Mouse (Mus musculus) pancreas, adult 10 weeks (tissue): Measurements from ENCODE around the gene Dmd. TPM values are rescaled to one million over a fixed set of nuclear protein-coding genes. Genes with fewer than 3 reads are reported as not detected.

ENCODE experiments used
- polyA plus RNA-seq: library from polyadenylated mRNA; stranded (reverse); fragments of 350-450 nt; fragmentation: Illumina TruSeq; extraction: RNeasy Lipid Tissue Mini Kit (QIAGEN cat#74804); gene quantifications from one replicate; pipeline ENCODE4 v1.2.3, GENCODE M21; 2015; ENCODE audit warnings: low read depth, low replicate concordance; ENCODE audit not compliant: insufficient read depth

The Dmd gene
- polyA plus RNA-seq: 7.1 TPM

DNA sequence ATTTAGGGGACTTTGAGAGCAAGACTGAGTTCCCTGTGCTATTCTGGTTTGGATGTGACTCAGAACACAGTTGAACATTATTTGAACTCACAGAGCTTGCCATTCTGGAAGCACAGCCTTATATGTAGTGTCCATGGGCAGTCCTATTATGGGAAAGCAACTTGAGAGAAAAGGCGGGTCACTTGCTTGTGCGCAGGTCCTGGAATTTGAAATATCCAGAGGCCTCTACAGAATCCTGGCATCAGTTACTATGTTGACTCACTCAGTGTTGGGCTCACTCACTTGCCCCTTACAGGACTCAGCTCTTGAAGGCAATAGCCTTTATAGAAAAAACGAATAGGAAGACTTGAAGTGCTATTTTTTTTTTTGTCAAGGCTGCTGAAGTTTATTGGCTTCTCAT lies at the start of gene Dmd:
Gene Dmd, plus strand, starts transcription at position 241 of the 400 bp plus-strand sequence.

DNA sequence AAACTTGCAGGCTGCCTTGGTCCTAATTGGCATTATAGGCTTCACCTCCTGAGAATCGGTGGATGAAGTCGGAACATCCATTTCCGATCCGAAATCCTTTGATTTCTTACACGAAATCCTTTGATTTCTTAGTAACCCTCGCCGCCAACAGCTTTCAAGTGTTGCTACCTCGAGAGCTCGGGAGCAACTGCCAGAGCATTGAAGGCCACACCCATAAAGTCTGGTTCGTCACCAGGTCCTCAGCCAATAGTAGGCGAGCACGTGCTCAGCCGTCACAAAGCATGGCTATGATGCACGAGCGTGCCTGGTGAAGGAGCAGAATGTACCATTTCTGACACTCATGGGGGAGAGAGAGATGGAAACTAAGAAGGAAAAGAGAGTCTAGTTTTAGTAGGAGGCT lies 538.9 kb downstream of the Dmd start, which contains the start of gene Tsga8:
Gene Tsga8, minus strand, starts transcription at position 327 of the 400 bp plus-strand sequence.

DNA sequence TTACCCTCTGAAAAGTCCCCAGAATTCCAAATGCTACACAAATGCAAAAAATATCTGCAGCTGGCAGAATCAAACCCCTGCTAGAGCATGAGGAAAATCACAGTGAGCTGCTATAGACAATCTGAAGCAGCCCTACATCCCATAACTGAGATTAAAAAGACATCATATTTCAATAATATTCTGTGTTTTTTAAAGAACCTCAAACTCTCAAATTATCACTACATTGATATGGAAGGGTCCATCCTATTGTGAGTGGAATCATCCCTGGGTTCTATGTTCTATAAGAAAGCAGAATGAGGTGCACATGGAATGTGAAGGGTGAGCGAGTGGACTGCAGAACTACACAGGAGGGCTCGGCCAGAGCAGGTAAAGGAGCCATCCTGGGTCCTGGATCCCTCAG lies 2300.7 kb downstream of the Dmd start, which contains the start of gene Fthl17a:
Gene Fthl17a, plus strand, starts transcription at position 301 of the 400 bp plus-strand sequence.

